Comparison of ENCODE assay signal across 26 mouse cellular contexts in the genomic region with DNA sequence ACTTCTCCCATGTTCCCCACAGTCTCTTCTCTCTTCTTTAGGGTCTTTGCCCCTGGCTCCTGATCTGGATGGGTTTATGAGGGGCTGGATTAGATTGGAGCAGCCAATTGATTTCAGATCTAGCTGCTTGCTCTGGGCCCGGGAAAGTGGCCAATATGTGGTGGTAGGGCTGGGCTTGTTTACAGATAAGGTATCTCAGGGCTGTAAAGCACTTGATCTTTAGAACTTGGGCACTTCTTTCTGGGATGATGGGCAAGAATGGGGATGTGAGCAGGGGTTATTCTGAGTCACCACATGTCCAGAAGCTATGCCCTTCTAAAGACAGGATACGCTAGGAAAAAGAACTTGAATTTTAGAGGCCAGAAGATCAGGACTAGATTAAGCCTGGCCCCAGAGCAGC. TPM values are rescaled to one million over a fixed set of nuclear protein-coding genes. Genes with fewer than 3 reads are reported as not detected.
DNase-seq lines count a peak whose midpoint lies in the region; ATAC-seq lines count a peak whose summit lies in the region.
"Had no signal": no experiment of that assay in that cellular context is flagged by ENCODE, and none has a peak within 500 bp of the region (broad histone marks: within the 10 kb centered on the region; RNA-seq: fewer than 3 reads in every experiment).

No protein-coding gene starts in this region.

- H3K27me3 ChIP-seq in intestine, embryonic 16.5 days (replicated peaks; ENCODE audit: control insufficient read depth, insufficient read depth, low read length) = no peaks in the 10 kb centered on the region

- no peaks in the 10 kb centered on the region for H3K36me3 ChIP-seq in intestine, embryonic 16.5 days (ENCODE audit: control insufficient read depth, insufficient read depth, low read length)
- H3K36me3 ChIP-seq: embryonic facial prominence, embryonic 13.5 days; embryonic facial prominence, embryonic 15.5 days; forebrain, embryonic 10.5 days; forebrain, embryonic 12.5 days had no signal

- H3K4me1 ChIP-seq in intestine, embryonic 16.5 days (ENCODE audit: control insufficient read depth, insufficient read depth, low read length) = peaks cover 16% of the 10 kb centered on the region
- H3K4me1 ChIP-seq: embryonic facial prominence, embryonic 13.5 days; embryonic facial prominence, embryonic 15.5 days had no signal

- no peaks in the 10 kb centered on the region for H3K9me3 ChIP-seq in intestine, embryonic 16.5 days (ENCODE audit: control insufficient read depth, low read length)
- H3K9me3 ChIP-seq: embryonic facial prominence, embryonic 13.5 days; forebrain, embryonic 12.5 days had no signal

- no peak overlapping the region for H3K9ac ChIP-seq in intestine, embryonic 16.5 days (ENCODE audit: low read depth, low read length)
- H3K9ac ChIP-seq: embryonic facial prominence, embryonic 13.5 days; embryonic facial prominence, embryonic 15.5 days; forebrain, embryonic 12.5 days had no signal

- H3K4me3 ChIP-seq in intestine, embryonic 16.5 days (ENCODE audit: low read length) = no peak overlapping the region
- H3K4me3 ChIP-seq: embryonic facial prominence, embryonic 13.5 days; embryonic facial prominence, embryonic 15.5 days; erythroblast, embryonic 14.5 days; forebrain, embryonic 10.5 days; forebrain, embryonic 12.5 days had no signal

- H3K4me2 ChIP-seq in intestine, embryonic 16.5 days (ENCODE audit: low read depth, low read length) = no peak overlapping the region
- H3K4me2 ChIP-seq: embryonic facial prominence, embryonic 13.5 days; embryonic facial prominence, embryonic 15.5 days; forebrain, embryonic 12.5 days had no signal

- DNase-seq in ovary, adult 18-20 months (ENCODE audit: low spot score) = peak; percentile 30
- no peak for DNase-seq in ovary, postnatal 14 days (ENCODE audit: low spot score)
- DNase-seq in large intestine, adult 2 months (ENCODE audit: low read depth, low spot score) = peak; percentile 75
- no peak for DNase-seq in spleen, postnatal 4 days (ENCODE audit: low spot score in 2 of 2)
- no peak for DNase-seq in heart, adult 8-10 months (ENCODE audit: low spot score)
- DNase-seq in adipocyte (ENCODE audit: low spot score) = no peak
- DNase-seq: adrenal gland, postnatal 10 days; adrenal gland, postnatal 25 days; cerebellum, adult 11 months; cerebellum, adult 18-20 months; cerebellum, adult 8-10 months; cerebellum, adult 9-11 months; cerebellum, postnatal 14 days; cerebellum, postnatal 36 days; embryo, embryonic 11 days had no signal

- peak overlapping the region; percentile 83 for H3K27ac ChIP-seq in intestine, embryonic 16.5 days (ENCODE audit: low read length)
- H3K27ac ChIP-seq: embryonic facial prominence, embryonic 13.5 days; embryonic facial prominence, embryonic 15.5 days; forebrain, embryonic 10.5 days; forebrain, embryonic 12.5 days had no signal

- 40% methylated on average over 2 of the region's 2 CpGs for WGBS in intestine, embryonic 16.5 days
- 11% methylated on average over 2 of the region's 2 CpGs for WGBS in large intestine, adult 2 months

- peak; percentile 79 for ATAC-seq in intestine, embryonic 16.5 days
- ATAC-seq: forebrain, embryonic 14.5 days; forebrain, embryonic 16.5 days had no signal

RNA-seq across cellular contexts. Expression of gene Cyp4f14, which starts 2.0 kb away (rescaled TPM):
- polyA plus RNA-seq in intestine, embryonic 16.5 days (2015; fragmentation: Nextera tagmentation; extraction: Ambion mirVana) = 4.7 and 5.0 TPM in 2 replicates
- 541 and 1,297 TPM in 2 replicates for polyA plus RNA-seq in large intestine, adult 2 months (2012; rRNA removed)
- under 1 TPM in 2 of 4 experiments, not detected in 2; 0.11 to 0.72 TPM for total RNA-seq in heart, adult 8-10 months (2022)
- total RNA-seq: common myeloid progenitor, adult 5-6 weeks; MEL had no signal
- polyA plus RNA-seq: embryonic facial prominence, embryonic 11.5 days; embryonic facial prominence, embryonic 13.5 days; embryonic facial prominence, embryonic 15.5 days; erythroblast, embryonic 14.5 days; forebrain, embryonic 10.5 days; forebrain, embryonic 12.5 days; forebrain, embryonic 14.5 days had no signal

RNA-seq across cellular contexts. Expression of gene Zfp870, which starts 27.7 kb away (rescaled TPM):
- 5.9 and 7.3 TPM in 2 replicates for polyA plus RNA-seq in intestine, embryonic 16.5 days (2015; fragmentation: Nextera tagmentation; extraction: Ambion mirVana)
- 1.1 and 1.2 TPM in 2 replicates for polyA plus RNA-seq in large intestine, adult 2 months (2012; rRNA removed)
- 1 to 10 TPM; 6.3 to 9.0 (median 7.5) TPM for total RNA-seq in heart, adult 8-10 months (2022)
- total RNA-seq: MEL had no signal

RNA-seq across cellular contexts. Expression of gene Cyp4f13, which starts 28.1 kb away (rescaled TPM):
- 30.5 and 36.7 TPM in 2 replicates for polyA plus RNA-seq in intestine, embryonic 16.5 days (2015; fragmentation: Nextera tagmentation; extraction: Ambion mirVana)
- polyA plus RNA-seq in large intestine, adult 2 months (2012; rRNA removed) = 60.1 and 94.9 TPM in 2 replicates
- total RNA-seq in heart, adult 8-10 months (2022) = 10 to 100 TPM in 2 of 4 experiments, 1 to 10 TPM in 2; 7.7 to 15.3 (median 9.5) TPM

RNA-seq across cellular contexts. Expression of gene Zfp472, which starts 46.5 kb away (rescaled TPM):
- 9.6 and 11.5 TPM in 2 replicates for polyA plus RNA-seq in intestine, embryonic 16.5 days (2015; fragmentation: Nextera tagmentation; extraction: Ambion mirVana)
- polyA plus RNA-seq in large intestine, adult 2 months (2012; rRNA removed) = 1.7 and 2.0 TPM in 2 replicates
- 1 to 10 TPM; 2.0 to 2.9 (median 2.4) TPM for total RNA-seq in heart, adult 8-10 months (2022)

Comparison
In these comparisons a context has a peak if more than half of its experiments do, and no peak if none do; other contexts are left out.
1. DNase-seq: peak in ovary, adult 18-20 months (single experiment) and large intestine, adult 2 months (single experiment); none in ovary, postnatal 14 days (single experiment), spleen, postnatal 4 days (0 of 2), heart, adult 8-10 months (single experiment) and adipocyte (single experiment).
2. RNA of gene Cyp4f14, which starts 2.0 kb away (polyA plus RNA-seq): 541 to 1,297 TPM in large intestine, adult 2 months; 4.7 to 5.0 TPM in intestine, embryonic 16.5 days; every median in the first group is over 10 times any median in the second.